Mouse (Mus musculus): ENCODE measurements around the gene Efcab6.

GRCm38 (mm10) chr15:84070116-84070676, 5.0 kb upstream of the Efcab6 start:
- no peak for TF ChIP-seq MAFK (IDR thresholded peaks at IDR 0.05; ENCODE audit: insufficient read depth, low read depth, low read length)
- TF ChIP-seq ZC3H11A (IDR thresholded peaks at IDR 0.05; ENCODE audit: borderline replicate concordance, low read depth, low read length) = no peak
- no peak for TF ChIP-seq ZNF384 (IDR thresholded peaks at IDR 0.05; ENCODE audit: low read depth, low read length)
- TF ChIP-seq HCFC1 (IDR thresholded peaks at IDR 0.05; ENCODE audit: borderline replicate concordance, insufficient read depth, low read length) = no peak
- no peak for TF ChIP-seq CHD2 (IDR thresholded peaks at IDR 0.05; ENCODE audit: low read depth, low read length)

All from ES-E14 (cell line).